9 mouse cellular contexts compared by ENCODE assay signal in genomic region chr17:85679651-85680050, GRCm38 (mm10). TPM values are rescaled to one million over a fixed set of nuclear protein-coding genes. Genes with fewer than 3 reads are reported as not detected.
DNase-seq lines count a peak whose midpoint lies in the region; ATAC-seq lines count a peak whose summit lies in the region.
"Had no signal": no experiment of that assay in that cellular context is flagged by ENCODE, and none has a peak within 500 bp of the region (broad histone marks: within the 10 kb centered on the region; RNA-seq: fewer than 3 reads in every experiment).

No protein-coding gene starts in this region.

- no peak overlapping the region for H3K9ac ChIP-seq in forebrain, embryonic 13.5 days
- H3K9ac ChIP-seq: liver, embryonic 15.5 days had no signal

- peaks cover 3% of the 10 kb centered on the region; the same call in 1 of the 2 replicates for H3K9me3 ChIP-seq in megakaryocyte, embryonic 14.5 days
- no peaks in the 10 kb centered on the region for H3K9me3 ChIP-seq in forebrain, embryonic 13.5 days (replicated peaks)
- H3K9me3 ChIP-seq in limb, embryonic 10.5 days (replicated peaks): no peaks in the 10 kb centered on the region
- H3K9me3 ChIP-seq: liver, embryonic 15.5 days had no signal

- H3K27me3 ChIP-seq in megakaryocyte, embryonic 14.5 days (replicated peaks): peaks cover 85% of the 10 kb centered on the region
- peaks cover 94% of the 10 kb centered on the region for H3K27me3 ChIP-seq in forebrain, embryonic 13.5 days
- peaks cover 99% of the 10 kb centered on the region for H3K27me3 ChIP-seq in limb, embryonic 10.5 days (ENCODE audit: low read depth, poor library complexity, severe bottlenecking)

- H3K36me3 ChIP-seq in megakaryocyte, embryonic 14.5 days (replicated peaks; ENCODE audit: low read length): no peaks in the 10 kb centered on the region
- H3K36me3 ChIP-seq in forebrain, embryonic 13.5 days (ENCODE audit: poor library complexity, severe bottlenecking): no peaks in the 10 kb centered on the region
- H3K36me3 ChIP-seq in limb, embryonic 10.5 days: no peaks in the 10 kb centered on the region
- H3K36me3 ChIP-seq: liver, embryonic 15.5 days had no signal

- peak overlapping the region; percentile 35 for H3K4me2 ChIP-seq in forebrain, embryonic 13.5 days
- H3K4me2 ChIP-seq: liver, embryonic 15.5 days had no signal

- peak overlapping the region; percentile 57 for H3K4me3 ChIP-seq in megakaryocyte, embryonic 14.5 days (replicated peaks)
- H3K4me3 ChIP-seq in forebrain, embryonic 13.5 days: peak overlapping the region; percentile 9; the same call in 1 of the 2 replicates
- peak overlapping the region; percentile 39 for H3K4me3 ChIP-seq in limb, embryonic 10.5 days
- H3K4me3 ChIP-seq: liver, embryonic 15.5 days had no signal

- peak; percentile 74 for DNase-seq in limb, embryonic 10.5 days (ENCODE audit: low spot score)
- peak; percentile 71 for DNase-seq in retina, postnatal 1 day
- DNase-seq in frontal cortex, postnatal 14 days (ENCODE audit: low spot score in 2 of 2): no peak

- WGBS in forebrain, embryonic 13.5 days: 1% methylated on average over 15 of the region's 15 CpGs
- WGBS in limb, embryonic 10.5 days: 2% methylated on average over 15 of the region's 15 CpGs

- no peak for ATAC-seq in megakaryocyte, adult 5-6 weeks (ENCODE audit: poor library complexity, severe bottlenecking)
- peak; percentile 30; the same call in 1 of the 2 replicates for ATAC-seq in forebrain, embryonic 13.5 days
- no peak for ATAC-seq in activated CD4-positive, CD25-positive, alpha-beta regulatory T cell, adult 4 months
- no peak for ATAC-seq in frontal cortex, adult (ENCODE audit: low TSS enrichment)

- peaks cover 27% of the 10 kb centered on the region for H3K4me1 ChIP-seq in megakaryocyte, embryonic 14.5 days
- peaks cover 9% of the 10 kb centered on the region for H3K4me1 ChIP-seq in forebrain, embryonic 13.5 days
- peaks cover 30% of the 10 kb centered on the region for H3K4me1 ChIP-seq in limb, embryonic 10.5 days
- H3K4me1 ChIP-seq: liver, embryonic 15.5 days had no signal

- H3K27ac ChIP-seq in forebrain, embryonic 13.5 days: no peak overlapping the region
- no peak overlapping the region for H3K27ac ChIP-seq in limb, embryonic 10.5 days
- H3K27ac ChIP-seq: liver, embryonic 15.5 days had no signal

RNA-seq across cellular contexts. Expression of gene Six2, which starts 8.4 kb away (rescaled TPM):
- polyA plus RNA-seq in megakaryocyte, embryonic 14.5 days (2012; ENCODE audit: insufficient read depth, low replicate concordance): 1.6 TPM in 1 of 2 replicates, not detected in the other
- total RNA-seq in megakaryocyte, adult 5-6 weeks (2015): not detected in 2 replicates
- not detected in 2 replicates for total RNA-seq in megakaryocyte, adult 5-6 weeks (2017)
- polyA plus RNA-seq in forebrain, embryonic 13.5 days (2015; fragmentation: Nextera tagmentation; extraction: Ambion mirVana): 0.37 and 0.74 TPM in 2 replicates
- polyA plus RNA-seq in limb, embryonic 10.5 days (2016; fragmentation: Nextera tagmentation; extraction: Ambion mirVana): 0.87 and 2.7 TPM in 2 replicates
- polyA plus RNA-seq in activated CD4-positive, CD25-positive, alpha-beta regulatory T cell, adult 4 months (2017; shearing (Covaris generic)): not detected
- polyA plus RNA-seq: liver, embryonic 15.5 days had no signal

Comparison
In these comparisons a context has a peak if more than half of its experiments do, and no peak if none do; other contexts are left out.
1. DNase-seq: peak in limb, embryonic 10.5 days (single experiment) and retina, postnatal 1 day (single experiment); none in frontal cortex, postnatal 14 days (0 of 2).
2. Peak in every context shown above with its lines, with median percentiles within 50 percentile points of each other: H3K4me3 ChIP-seq.